Mouse (Mus musculus) small intestine, adult 2 months (tissue): ENCODE data around the gene Pdlim5. TPM values are rescaled to one million over a fixed set of nuclear protein-coding genes. Genes with fewer than 3 reads are reported as not detected.

Experiments
- H3K27ac ChIP-seq: fragments of 200-500 bp; 2 replicates; pipeline ENCODE4 v1.5.1; 2012; ENCODE audit warnings: low read depth, low read length, control low read depth, inconsistent platforms; ENCODE audit not compliant: insufficient read depth
- H3K27me3 ChIP-seq: fragments of 200-500 bp; 2 replicates; pipeline ENCODE4 v1.6.1; 2012; ENCODE audit warnings: mild to moderate bottlenecking, moderate library complexity, low read length, inconsistent platforms; ENCODE audit not compliant: control insufficient read depth, insufficient read depth
- H3K36me3 ChIP-seq: fragments of 200-500 bp; 2 replicates; pipeline ENCODE4 v1.6.1; 2012; ENCODE audit warnings: mild to moderate bottlenecking, low read length, control low read depth, inconsistent platforms; ENCODE audit not compliant: control insufficient read depth, insufficient read depth
- H3K4me1 ChIP-seq: fragments of 200-500 bp; 2 replicates; pipeline ENCODE4 v1.6.1; 2012; ENCODE audit warnings: low read length, inconsistent platforms, mixed read lengths; ENCODE audit not compliant: control insufficient read depth, insufficient read depth, insufficient read length
- H3K4me3 ChIP-seq: fragments of 200-500 bp; 2 replicates; pipeline ENCODE4 v1.5.1; 2012; ENCODE audit warnings: low read depth, mild to moderate bottlenecking, control low read depth, inconsistent platforms, low read length, moderate library complexity
- CTCF ChIP-seq: fragments of 200-500 bp; IDR thresholded peaks from 2 replicates; pipeline ENCODE4 v1.5.1; 2012; ENCODE audit warnings: low read depth, mild to moderate bottlenecking, control low read depth, inconsistent platforms, low read length, moderate library complexity, mixed read lengths; ENCODE audit not compliant: insufficient replicate concordance, insufficient read length; ENCODE audit errors: extremely low read depth
- POLR2A ChIP-seq: fragments of 200-500 bp; IDR thresholded peaks from 2 replicates; pipeline ENCODE4 v1.6.1; 2012; ENCODE audit warnings: low read depth, mild to moderate bottlenecking, control low read depth, inconsistent platforms, low read length, moderate library complexity
- WGBS: fragments of 180-500 bp; shearing (Covaris S2); methylation state at CpG from one replicate; pipeline ENCODE4 v1.1.7; 2018; 5-methylcytosine and 5-hydroxymethylcytosine counted together
- polyA plus RNA-seq: library from polyadenylated mRNA; depleted of rRNA; stranded (reverse); fragments of >200 nt; gene quantifications from 2 replicates; pipeline ENCODE4 v1.2.3, GENCODE M21; 2012

The Pdlim5 gene
- polyA plus RNA-seq, 1 experiment, result 63.1 TPM

- peaks cover 21% of the 10 kb centered on the region for H3K36me3 ChIP-seq
- no peak overlapping the region for H3K4me3 ChIP-seq
- no peak for TF ChIP-seq POLR2A
- no peak for TF ChIP-seq CTCF
- H3K27ac ChIP-seq, result no peak overlapping the region
- 15% methylated on average over 1 of the region's 1 CpGs for WGBS
- peaks cover 9% of the 10 kb centered on the region; the same call in 1 of the 2 replicates for H3K4me1 ChIP-seq
- no peaks in the 10 kb centered on the region for H3K27me3 ChIP-seq
Measured at GRCm38 (mm10) chr3:142274993-142275392, 120.5 kb downstream of the Pdlim5 start.

DNA sequence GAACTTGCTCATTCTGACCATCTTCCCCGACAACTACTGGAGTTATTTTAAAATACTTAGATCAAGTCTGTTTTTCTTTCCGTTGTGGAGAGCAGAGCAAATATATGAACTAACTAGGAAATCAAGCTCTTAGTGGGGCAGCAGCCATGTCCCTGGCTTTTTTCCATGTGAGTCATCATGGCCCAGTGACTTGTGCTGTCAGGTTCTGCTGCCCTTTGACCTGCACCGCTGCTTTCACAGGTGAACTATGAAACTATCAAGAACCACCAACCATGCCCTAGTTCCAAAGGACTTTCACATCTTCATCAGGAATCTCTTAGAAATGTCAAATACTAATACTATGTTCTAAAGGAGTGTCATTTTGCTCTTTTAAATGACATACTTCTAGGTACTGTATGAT lies 121.0 kb downstream of the Pdlim5 start:
- H3K36me3 ChIP-seq, result peaks cover 24% of the 10 kb centered on the region
- no peak overlapping the region for H3K4me3 ChIP-seq
- no peak overlapping the region for H3K27ac ChIP-seq
- H3K27me3 ChIP-seq, result no peaks in the 10 kb centered on the region
- TF ChIP-seq POLR2A (no peak), CTCF (no peak)
- 66% methylated on average over 3 of the region's 3 CpGs for WGBS
- peaks cover 9% of the 10 kb centered on the region; the same call in 1 of the 2 replicates for H3K4me1 ChIP-seq

DNA sequence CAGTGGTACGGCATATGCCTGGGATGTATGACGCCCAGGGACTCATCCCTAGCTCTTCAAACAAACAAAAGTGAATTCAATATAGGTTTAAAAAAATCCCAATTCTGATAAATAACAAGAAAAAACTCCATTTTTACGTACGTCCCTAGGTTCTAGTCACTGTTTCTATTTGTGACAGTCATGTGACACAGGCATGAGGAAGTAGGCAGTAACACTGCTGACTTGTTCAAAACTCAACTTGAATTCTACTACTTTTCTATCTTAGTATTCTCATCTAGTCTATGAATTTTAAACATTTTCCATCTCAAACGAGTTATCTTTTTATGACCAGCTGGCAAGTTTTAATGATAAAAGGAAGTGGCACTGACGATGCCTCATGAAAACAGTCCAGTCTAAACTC lies 122.2 kb downstream of the Pdlim5 start:
- TF ChIP-seq POLR2A, result no peak
- TF ChIP-seq CTCF, result no peak
- no peak overlapping the region for H3K4me3 ChIP-seq
- no peak overlapping the region for H3K27ac ChIP-seq
- 74% methylated on average over 6 of the region's 6 CpGs for WGBS
- peaks cover 5% of the 10 kb centered on the region; the same call in 1 of the 2 replicates for H3K4me1 ChIP-seq
- H3K36me3 ChIP-seq, result peaks cover 26% of the 10 kb centered on the region
- no peaks in the 10 kb centered on the region for H3K27me3 ChIP-seq

- Histone ChIP-seq H3K4me1 (no peaks in the 10 kb centered on the region), H3K36me3 (peaks cover 17% of the 10 kb centered on the region), H3K4me3 (no peak overlapping the region), H3K27ac (no peak overlapping the region), H3K27me3 (no peaks in the 10 kb centered on the region)
- WGBS, result 74% methylated on average over 2 of the region's 2 CpGs
- TF ChIP-seq CTCF (no peak), POLR2A (no peak)
Measured at GRCm38 (mm10) chr3:142256371-142256770, 139.1 kb downstream of the Pdlim5 start.

DNA sequence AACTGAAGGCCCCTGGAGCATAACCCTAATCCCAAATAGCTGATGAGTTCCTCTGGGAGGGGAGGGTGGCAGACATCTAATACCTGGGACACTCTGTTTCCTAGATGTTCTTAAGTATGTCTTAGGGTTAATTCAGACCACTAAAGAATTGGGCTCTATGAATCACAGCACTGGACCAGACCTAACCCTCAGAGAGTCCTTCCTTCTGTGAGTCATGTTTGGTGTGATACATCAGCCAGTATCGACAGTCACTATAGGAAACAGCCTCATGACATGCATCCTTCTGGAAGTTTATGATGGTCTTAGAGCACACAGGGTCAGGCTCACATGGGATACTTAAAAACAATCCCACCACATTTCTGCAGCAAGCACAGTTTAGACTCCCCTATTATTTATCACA lies 143.4 kb downstream of the Pdlim5 start:
- no peaks in the 10 kb centered on the region for H3K27me3 ChIP-seq
- 79% methylated on average over 1 of the region's 1 CpGs for WGBS
- no peak overlapping the region for H3K27ac ChIP-seq
- peaks cover 12% of the 10 kb centered on the region; the same call in 1 of the 2 replicates for H3K36me3 ChIP-seq
- TF ChIP-seq CTCF, result no peak
- no peak for TF ChIP-seq POLR2A
- no peak overlapping the region for H3K4me3 ChIP-seq
- no peaks in the 10 kb centered on the region for H3K4me1 ChIP-seq

DNA sequence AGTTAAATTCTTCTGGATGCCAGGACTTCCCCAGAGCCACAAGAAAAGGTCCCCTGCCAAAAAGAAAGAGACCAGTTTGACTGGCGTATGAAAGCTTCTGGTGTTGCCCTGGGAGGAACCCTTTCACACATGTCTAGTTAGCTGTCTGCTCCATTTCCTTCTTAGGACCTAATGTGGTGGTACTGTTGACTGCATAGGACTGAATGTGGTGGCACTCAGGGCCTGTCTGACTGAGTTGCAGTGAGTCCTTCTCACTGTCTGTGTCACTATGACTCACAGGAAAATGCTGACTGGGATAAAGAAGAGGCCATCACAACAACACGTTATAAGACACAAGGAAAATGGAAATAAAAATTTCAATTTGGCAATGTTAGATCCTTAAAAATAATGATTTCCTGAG lies 146.0 kb downstream of the Pdlim5 start:
- Histone ChIP-seq H3K27ac (no peak overlapping the region), H3K27me3 (no peaks in the 10 kb centered on the region), H3K4me3 (no peak overlapping the region), H3K4me1 (no peaks in the 10 kb centered on the region), H3K36me3 (peaks cover 23% of the 10 kb centered on the region)
- whole genome bisulfite sequencing, result 88% methylated on average over 2 of the region's 2 CpGs
- no peak for TF ChIP-seq CTCF
- TF ChIP-seq POLR2A, result no peak

DNA sequence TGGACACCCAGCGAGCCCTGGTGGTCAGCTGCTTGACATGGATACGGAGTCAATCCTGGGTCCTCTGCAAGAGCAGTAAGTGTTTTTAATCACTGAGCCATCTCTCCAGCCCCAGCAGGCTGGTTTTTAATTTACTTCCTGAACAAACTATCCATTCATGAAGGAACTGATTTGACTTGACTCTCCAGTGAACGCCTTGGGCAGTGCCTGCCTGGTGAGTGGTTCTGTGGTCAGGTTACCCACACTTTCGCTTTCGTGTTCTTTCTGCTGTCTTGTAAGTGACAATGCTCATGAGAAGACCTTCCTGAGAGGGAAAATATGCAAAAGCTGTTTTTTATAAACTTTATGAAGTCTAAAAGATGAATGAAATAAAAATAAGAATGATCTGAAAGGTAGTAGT lies 152.2 kb downstream of the Pdlim5 start:
- Histone ChIP-seq H3K4me1 (no peaks in the 10 kb centered on the region), H3K36me3 (peaks cover 41% of the 10 kb centered on the region), H3K4me3 (no peak overlapping the region), H3K27ac (no peak overlapping the region), H3K27me3 (no peaks in the 10 kb centered on the region)
- no peak for TF ChIP-seq CTCF
- TF ChIP-seq POLR2A, result no peak
- WGBS, result 81% methylated on average over 5 of the region's 5 CpGs
